Mouse (Mus musculus): ENCODE measurements at regions not wholly inside any gene's neighbourhood (a gene's known extent, or its start where the extent isn't known, plus 50 kb on each side); places are given as distances from the start of the nearest gene placed in this dataset.

DNA sequence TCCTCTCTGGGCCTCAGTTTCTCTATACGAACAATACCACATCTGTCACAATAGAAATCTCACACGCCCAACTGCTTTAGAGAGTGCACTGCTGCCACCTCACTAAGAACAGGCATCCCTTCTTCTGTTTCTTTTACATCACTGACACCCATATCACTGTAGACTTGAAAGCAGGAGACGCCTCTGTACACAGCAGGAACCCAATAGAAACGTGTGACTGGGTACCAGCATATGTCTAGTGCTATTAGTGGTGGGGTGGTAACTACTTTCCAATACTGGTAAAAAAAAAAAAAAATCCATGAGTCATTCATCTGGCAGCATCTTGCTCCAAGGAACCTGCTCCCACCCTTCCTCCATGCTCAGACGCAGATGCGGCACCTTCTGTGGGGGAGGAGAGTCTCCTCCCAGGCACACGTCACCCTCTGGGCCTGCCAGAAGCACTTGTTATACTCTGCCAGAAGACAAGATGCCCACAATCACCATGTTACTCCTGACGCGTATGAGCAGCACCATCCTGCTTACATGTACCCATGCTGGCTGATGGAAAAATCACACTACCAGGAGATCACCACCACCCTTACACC, 151.3 kb upstream of the Plxna4 start:
- H3K36me3 ChIP-seq = no peaks in the 10 kb centered on the region
- no peak overlapping the region for H3K9ac ChIP-seq
- H3K27me3 ChIP-seq (replicated peaks) = no peaks in the 10 kb centered on the region
- no peak overlapping the region for H3K4me2 ChIP-seq (replicated peaks)
- no peak overlapping the region for H3K4me3 ChIP-seq
- no peak overlapping the region for H3K27ac ChIP-seq
- no peaks in the 10 kb centered on the region for H3K4me1 ChIP-seq
- ATAC-seq (ENCODE audit: low FRiP score, low read depth) = no peak
- no peaks in the 10 kb centered on the region for H3K9me3 ChIP-seq
- 88% methylated on average over 9 of the region's 9 CpGs for WGBS

DNA sequence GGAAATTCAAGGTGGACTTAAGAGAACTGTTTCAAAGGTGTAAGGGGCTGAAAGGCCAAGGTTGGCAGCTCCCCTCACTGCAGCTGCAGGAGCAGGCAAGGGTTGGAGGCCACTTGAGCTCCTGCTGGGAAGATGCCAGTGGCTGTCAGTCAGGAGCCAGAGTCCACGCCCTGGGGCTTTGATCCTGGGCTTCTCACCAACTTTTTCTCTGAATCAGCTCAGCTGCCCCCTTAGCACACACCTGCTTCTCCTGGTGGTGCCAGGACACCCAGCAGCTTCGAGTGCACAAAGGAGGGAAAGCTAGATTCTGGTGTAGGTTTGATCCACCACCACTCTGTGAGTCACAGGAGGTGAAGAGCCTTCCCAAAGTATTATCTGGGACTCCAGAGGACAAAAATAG, 140.7 kb upstream of the Plxna4 start:
- Histone ChIP-seq H3K36me3 (no peaks in the 10 kb centered on the region), H3K4me2 (replicated peaks) (no peak overlapping the region), H3K9me3 (no peaks in the 10 kb centered on the region), H3K9ac (no peak overlapping the region), H3K4me3 (no peak overlapping the region), H3K27ac (no peak overlapping the region), H3K27me3 (replicated peaks) (no peaks in the 10 kb centered on the region), H3K4me1 (no peaks in the 10 kb centered on the region)
- 15% methylated on average over 2 of the region's 2 CpGs for WGBS
- ATAC-seq (ENCODE audit: low FRiP score, low read depth) = no peak

DNA sequence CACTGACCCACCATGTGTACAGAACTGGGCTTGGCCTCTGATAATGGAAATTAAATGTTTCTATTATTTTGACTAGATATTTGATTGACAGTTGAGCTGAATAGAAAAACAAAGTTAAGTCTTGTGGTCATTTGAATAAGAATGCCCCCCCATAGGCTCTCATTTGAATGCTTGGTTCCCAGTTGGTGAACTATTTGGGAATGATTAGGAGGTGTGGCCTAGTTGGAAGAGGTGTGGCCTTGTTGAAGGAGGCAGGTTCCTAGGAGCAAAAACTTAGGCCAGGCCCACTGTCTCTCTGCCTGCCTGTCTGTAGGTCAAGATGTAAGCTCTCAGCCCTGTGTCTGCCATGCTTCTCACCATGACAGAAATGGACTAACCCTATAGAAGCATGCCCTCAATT, 138.6 kb upstream of the Plxna4 start:
- Histone ChIP-seq H3K27me3 (replicated peaks) (no peaks in the 10 kb centered on the region), H3K9ac (no peak overlapping the region), H3K4me1 (no peaks in the 10 kb centered on the region), H3K4me3 (no peak overlapping the region), H3K4me2 (replicated peaks) (no peak overlapping the region), H3K9me3 (no peaks in the 10 kb centered on the region), H3K36me3 (no peaks in the 10 kb centered on the region), H3K27ac (no peak overlapping the region)
- ATAC-seq (ENCODE audit: low FRiP score, low read depth) = no peak

DNA sequence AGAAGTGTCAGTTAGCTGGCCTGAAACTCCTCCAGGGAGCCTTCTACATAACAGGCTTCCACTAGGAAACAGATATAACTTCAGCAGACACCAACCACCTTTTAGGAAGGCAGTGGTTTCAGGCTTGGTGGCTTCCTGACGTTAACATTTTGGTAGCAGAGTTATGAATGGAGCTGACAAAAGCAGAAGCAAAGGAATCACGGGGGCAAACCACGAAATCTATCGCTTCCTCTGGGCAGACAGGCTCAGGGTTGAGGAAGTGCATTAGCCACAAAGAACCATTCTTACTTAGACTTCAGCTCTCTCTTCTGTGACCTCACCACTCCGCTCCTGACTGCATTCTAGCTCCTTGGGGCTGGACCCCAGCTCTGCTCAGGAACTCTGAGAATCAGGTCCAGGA, 129.9 kb upstream of the Plxna4 start:
- H3K4me2 ChIP-seq (replicated peaks) = no peak overlapping the region
- no peak overlapping the region for H3K27ac ChIP-seq
- no peaks in the 10 kb centered on the region for H3K27me3 ChIP-seq (replicated peaks)
- H3K36me3 ChIP-seq = no peaks in the 10 kb centered on the region
- ATAC-seq (ENCODE audit: low FRiP score, low read depth) = no peak
- H3K4me1 ChIP-seq = no peaks in the 10 kb centered on the region
- H3K9me3 ChIP-seq = no peaks in the 10 kb centered on the region
- no peak overlapping the region for H3K4me3 ChIP-seq
- 83% methylated on average over 5 of the region's 5 CpGs for WGBS
- H3K9ac ChIP-seq = no peak overlapping the region

DNA sequence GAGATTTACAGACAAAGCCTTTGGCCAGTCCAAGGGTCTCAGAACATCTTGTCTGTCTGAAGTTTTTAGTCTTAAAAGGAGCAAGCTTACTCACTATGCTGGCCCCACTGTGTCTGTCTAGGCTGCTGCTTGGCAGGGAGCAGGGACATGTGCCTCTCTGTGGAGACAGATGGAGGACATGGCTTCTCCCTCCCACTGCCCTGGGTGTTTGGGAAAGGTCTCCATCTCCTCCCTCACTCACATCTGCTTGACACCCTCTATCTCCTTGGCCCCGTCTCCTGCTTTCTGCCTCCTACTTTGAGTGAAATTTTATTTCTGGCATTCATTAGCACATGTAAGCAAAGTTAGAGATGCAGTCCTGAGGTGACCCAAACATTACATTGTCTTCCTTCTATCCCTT, 127.1 kb upstream of the Plxna4 start:
- H3K27me3 ChIP-seq (replicated peaks) = no peaks in the 10 kb centered on the region
- ATAC-seq (ENCODE audit: low FRiP score, low read depth) = no peak
- H3K27ac ChIP-seq = no peak overlapping the region
- 96% methylated on average over 1 of the region's 1 CpGs for WGBS
- no peak overlapping the region for H3K4me2 ChIP-seq (replicated peaks)
- no peaks in the 10 kb centered on the region for H3K9me3 ChIP-seq
- no peak overlapping the region for H3K9ac ChIP-seq
- H3K4me3 ChIP-seq = no peak overlapping the region
- H3K36me3 ChIP-seq = no peaks in the 10 kb centered on the region
- H3K4me1 ChIP-seq = 0 out of 2 replicates have a peak, but pooled peaks cover 2% of the 10 kb centered on the region

DNA sequence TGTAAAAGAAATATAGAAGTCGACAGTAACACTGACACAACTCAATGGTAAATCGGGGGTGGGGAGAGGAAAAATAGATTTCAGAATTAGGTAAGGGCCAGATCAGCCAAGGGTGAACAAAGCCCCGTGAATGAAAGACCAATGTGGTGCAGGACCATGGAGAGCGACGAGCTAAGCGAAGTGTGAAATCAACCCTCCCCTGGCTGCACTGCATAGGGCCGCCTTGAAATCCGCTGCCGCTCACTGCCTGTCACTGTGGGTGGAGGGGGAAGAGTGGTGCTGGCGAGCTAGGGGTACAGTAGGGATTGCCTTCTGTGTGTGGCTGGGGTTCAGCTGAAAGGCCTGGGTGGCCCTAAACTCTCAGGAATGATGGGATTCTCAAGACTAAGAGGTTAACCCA, 122.2 kb upstream of the Plxna4 start:
- no peak overlapping the region for H3K4me3 ChIP-seq
- H3K27ac ChIP-seq = no peak overlapping the region
- H3K4me2 ChIP-seq (replicated peaks) = no peak overlapping the region
- no peak overlapping the region for H3K9ac ChIP-seq
- no peaks in the 10 kb centered on the region for H3K9me3 ChIP-seq
- WGBS = 6% methylated on average over 10 of the region's 10 CpGs
- H3K36me3 ChIP-seq = no peaks in the 10 kb centered on the region
- 0 out of 2 replicates have a peak, but pooled peaks cover 5% of the 10 kb centered on the region for H3K4me1 ChIP-seq
- ATAC-seq (ENCODE audit: low FRiP score, low read depth) = 0 out of 2 replicates have a peak, but pooled peaks have one; percentile 41
- no peaks in the 10 kb centered on the region for H3K27me3 ChIP-seq (replicated peaks)

DNA sequence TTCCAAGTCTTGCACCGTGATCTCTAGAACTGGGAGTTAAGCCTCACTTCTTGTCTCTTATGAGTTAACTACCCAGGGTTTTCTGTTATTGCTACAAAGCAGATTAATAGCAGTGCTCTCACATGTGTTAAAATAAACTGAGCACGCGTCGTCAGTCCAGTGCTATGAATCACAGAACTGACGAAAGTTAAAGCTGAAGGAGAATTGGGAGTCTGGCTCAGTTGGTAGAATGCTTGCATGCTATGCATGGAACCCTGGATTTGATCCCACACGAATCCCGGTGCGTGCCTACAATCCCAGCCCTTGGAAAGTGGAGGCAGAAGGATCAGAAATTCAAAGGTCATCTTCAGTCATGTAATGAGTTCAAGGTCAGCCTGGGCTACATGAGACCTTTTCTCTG, 121.6 kb upstream of the Plxna4 start:
- Histone ChIP-seq H3K27ac (no peak overlapping the region), H3K27me3 (replicated peaks) (no peaks in the 10 kb centered on the region), H3K9me3 (no peaks in the 10 kb centered on the region), H3K9ac (no peak overlapping the region), H3K4me1 (0 out of 2 replicates have a peak, but pooled peaks cover 5% of the 10 kb centered on the region), H3K4me2 (replicated peaks) (no peak overlapping the region), H3K4me3 (no peak overlapping the region), H3K36me3 (no peaks in the 10 kb centered on the region)
- no peak for ATAC-seq (ENCODE audit: low FRiP score, low read depth)
- WGBS = 83% methylated on average over 8 of the region's 8 CpGs

DNA sequence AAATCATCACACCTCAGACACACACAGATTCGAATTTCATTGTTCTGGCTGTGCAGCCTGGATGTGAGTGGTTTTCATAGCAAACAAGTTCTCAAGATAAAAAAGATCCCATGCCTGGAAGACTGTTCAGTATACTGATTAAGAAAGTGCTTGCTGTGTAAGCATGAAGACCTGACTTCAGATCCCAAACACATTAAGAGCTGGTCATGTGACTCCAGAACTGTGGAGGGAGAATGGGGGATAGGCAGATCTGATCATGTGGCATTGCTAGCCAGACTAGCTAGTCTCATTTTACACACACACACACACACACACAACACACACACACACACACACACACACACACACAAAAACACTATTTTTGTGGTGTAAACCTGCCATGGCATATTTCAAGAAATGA, 119.4 kb upstream of the Plxna4 start:
- Histone ChIP-seq H3K4me2 (replicated peaks) (no peak overlapping the region), H3K27ac (no peak overlapping the region), H3K36me3 (no peaks in the 10 kb centered on the region), H3K27me3 (replicated peaks) (no peaks in the 10 kb centered on the region), H3K4me1 (0 out of 2 replicates have a peak, but pooled peaks cover 5% of the 10 kb centered on the region), H3K9me3 (no peaks in the 10 kb centered on the region), H3K4me3 (no peak overlapping the region), H3K9ac (no peak overlapping the region)
- WGBS = 59% methylated on average over 1 of the region's 1 CpGs
- ATAC-seq (ENCODE audit: low FRiP score, low read depth) = no peak

DNA sequence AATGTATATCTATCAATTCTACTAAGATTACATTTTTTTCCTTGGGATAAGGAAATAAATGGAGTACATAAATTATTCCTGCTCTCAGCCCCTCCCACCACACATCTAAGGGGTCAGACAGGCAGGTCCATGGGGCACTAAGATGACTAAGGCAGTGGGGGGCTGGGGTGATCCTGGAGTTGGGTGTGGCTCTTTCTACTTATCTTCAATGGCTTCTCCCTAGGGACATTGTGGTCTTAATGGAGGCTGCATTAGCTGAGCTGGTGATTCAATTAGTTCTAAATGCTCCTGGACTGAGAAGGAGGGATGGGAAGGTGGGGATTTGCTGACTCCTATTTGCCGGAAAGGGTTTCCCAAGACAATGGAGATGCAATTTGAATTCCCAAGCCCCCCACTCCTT, 118.4 kb upstream of the Plxna4 start:
- ATAC-seq (ENCODE audit: low FRiP score, low read depth) = no peak
- no peaks in the 10 kb centered on the region for H3K27me3 ChIP-seq (replicated peaks)
- 0 out of 2 replicates have a peak, but pooled peaks cover 5% of the 10 kb centered on the region for H3K4me1 ChIP-seq
- no peak overlapping the region for H3K9ac ChIP-seq
- 14% methylated on average over 1 of the region's 1 CpGs for WGBS
- no peaks in the 10 kb centered on the region for H3K36me3 ChIP-seq
- H3K4me2 ChIP-seq (replicated peaks) = no peak overlapping the region
- no peaks in the 10 kb centered on the region for H3K9me3 ChIP-seq
- no peak overlapping the region for H3K27ac ChIP-seq
- H3K4me3 ChIP-seq = no peak overlapping the region

DNA sequence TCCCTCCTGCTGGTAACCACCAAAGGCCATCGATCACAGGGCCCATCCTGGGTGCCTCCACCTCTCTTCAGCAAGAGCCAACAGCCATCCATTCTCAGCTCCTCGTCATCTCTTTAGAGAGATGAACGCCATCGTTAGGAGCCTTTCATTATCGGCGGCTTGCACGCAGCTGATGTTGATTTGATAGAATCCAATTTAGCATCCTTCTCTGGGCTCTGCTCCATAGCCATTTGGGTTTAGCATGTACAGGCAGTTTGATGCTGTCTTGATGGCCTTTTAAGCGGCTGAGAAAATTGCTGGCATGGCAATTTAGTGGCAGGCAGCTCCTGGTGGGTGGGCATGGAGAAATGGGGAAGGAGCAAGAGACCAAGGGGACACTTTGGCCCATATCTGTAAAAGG, 115.5 kb upstream of the Plxna4 start:
- no peak overlapping the region for H3K4me2 ChIP-seq (replicated peaks)
- WGBS = 83% methylated on average over 8 of the region's 8 CpGs
- no peak for ATAC-seq (ENCODE audit: low FRiP score, low read depth)
- no peaks in the 10 kb centered on the region for H3K9me3 ChIP-seq
- H3K4me1 ChIP-seq = no peaks in the 10 kb centered on the region
- H3K4me3 ChIP-seq = no peak overlapping the region
- no peaks in the 10 kb centered on the region for H3K27me3 ChIP-seq (replicated peaks)
- no peak overlapping the region for H3K27ac ChIP-seq
- H3K36me3 ChIP-seq = no peaks in the 10 kb centered on the region
- H3K9ac ChIP-seq = no peak overlapping the region

DNA sequence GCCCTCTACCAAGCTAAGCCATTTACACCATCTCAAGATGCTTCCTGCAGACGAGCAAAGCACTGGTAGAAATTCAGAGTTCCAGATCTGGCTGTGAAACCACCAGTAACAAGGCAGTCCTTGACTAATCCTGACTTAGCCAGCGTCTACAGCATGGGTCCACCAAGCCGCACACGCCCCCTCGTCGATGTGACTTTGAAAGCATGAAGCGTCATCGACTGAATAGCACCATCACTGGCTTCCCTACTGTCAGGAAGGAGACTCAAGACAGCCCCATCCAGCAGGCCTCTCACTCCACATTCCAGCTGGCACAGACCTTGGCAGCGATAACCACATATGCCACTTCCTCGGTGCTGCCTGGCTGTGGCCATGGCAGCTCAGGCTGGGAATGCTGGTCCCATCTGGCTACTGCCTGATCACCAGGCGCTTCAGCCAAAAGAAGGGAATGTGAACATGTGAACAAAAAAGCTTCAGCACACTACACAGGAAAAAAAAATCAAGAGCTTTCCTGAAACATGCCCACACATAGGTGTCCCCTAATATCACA, 114.3 kb upstream of the Plxna4 start:
- Histone ChIP-seq H3K36me3 (no peaks in the 10 kb centered on the region), H3K4me1 (no peaks in the 10 kb centered on the region), H3K4me2 (replicated peaks) (no peak overlapping the region), H3K9ac (no peak overlapping the region), H3K27me3 (replicated peaks) (no peaks in the 10 kb centered on the region), H3K27ac (no peak overlapping the region), H3K9me3 (no peaks in the 10 kb centered on the region), H3K4me3 (no peak overlapping the region)
- 85% methylated on average over 11 of the region's 11 CpGs for WGBS
- ATAC-seq (ENCODE audit: low FRiP score, low read depth) = no peak

DNA sequence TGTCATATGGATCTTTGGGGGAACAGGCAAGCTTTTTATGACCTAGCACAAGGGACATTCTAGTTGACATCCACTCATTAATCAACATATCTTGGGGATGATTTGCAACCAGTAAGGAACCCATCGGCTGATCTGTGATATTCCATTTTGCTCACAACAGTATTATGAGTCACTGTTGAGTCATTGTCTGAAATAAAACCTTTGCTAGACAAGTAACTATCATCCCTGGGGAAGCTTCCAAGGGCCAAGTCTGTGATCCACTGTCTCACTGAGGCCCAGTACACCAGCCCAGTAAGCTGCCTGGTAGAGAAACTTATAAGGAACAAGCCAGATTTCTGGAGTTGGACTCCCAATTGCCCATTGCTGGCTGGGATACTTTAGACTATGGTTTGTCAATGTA, 111.8 kb upstream of the Plxna4 start:
- WGBS = 81% methylated on average over 1 of the region's 1 CpGs
- ATAC-seq (ENCODE audit: low FRiP score, low read depth) = no peak
- Histone ChIP-seq H3K4me3 (no peak overlapping the region), H3K4me2 (replicated peaks) (no peak overlapping the region), H3K9ac (no peak overlapping the region), H3K4me1 (no peaks in the 10 kb centered on the region), H3K36me3 (no peaks in the 10 kb centered on the region), H3K27ac (no peak overlapping the region), H3K27me3 (replicated peaks) (no peaks in the 10 kb centered on the region), H3K9me3 (no peaks in the 10 kb centered on the region)

DNA sequence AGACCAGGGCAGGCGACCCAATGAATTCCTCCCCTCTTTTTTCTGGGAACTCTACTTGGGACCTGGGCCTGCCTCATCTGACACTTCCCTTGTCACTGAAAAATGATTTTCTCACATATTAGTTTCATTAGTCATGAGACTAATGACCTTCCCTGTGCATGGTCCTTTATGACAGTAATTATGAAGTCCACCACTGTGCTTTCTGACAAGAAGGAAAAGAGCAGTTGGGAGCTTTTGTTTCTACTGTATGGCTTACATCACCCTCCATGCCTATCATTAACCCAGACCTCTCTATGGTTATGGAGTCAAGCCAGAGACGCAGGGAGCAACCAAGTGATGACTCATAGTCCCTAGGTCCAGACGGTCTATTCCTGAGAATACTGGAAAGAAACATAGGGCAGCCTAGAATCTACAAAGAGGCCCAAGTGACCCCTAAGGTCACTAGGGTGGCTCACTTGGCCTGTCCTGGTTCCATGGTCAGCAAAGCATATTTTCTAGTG, 109.8 kb upstream of the Plxna4 start:
- Histone ChIP-seq H3K4me2 (replicated peaks) (no peak overlapping the region), H3K4me1 (no peaks in the 10 kb centered on the region), H3K36me3 (no peaks in the 10 kb centered on the region), H3K27ac (no peak overlapping the region), H3K9me3 (no peaks in the 10 kb centered on the region), H3K9ac (no peak overlapping the region), H3K4me3 (no peak overlapping the region), H3K27me3 (replicated peaks) (no peaks in the 10 kb centered on the region)
- WGBS = 82% methylated on average over 3 of the region's 3 CpGs
- no peak for ATAC-seq (ENCODE audit: low FRiP score, low read depth)
